Mouse (Mus musculus) olfactory bulb, adult 2 months (tissue): ENCODE results near the gene Axin1.

Source experiments
- CTCF ChIP-seq: fragments of 200-500 bp; IDR thresholded peaks from 2 replicates; pipeline ENCODE4 v1.5.1; 2012; ENCODE audit warnings: low read depth, mild to moderate bottlenecking, low read length, moderate library complexity; ENCODE audit not compliant: insufficient read depth
- POLR2A ChIP-seq: fragments of 200-500 bp; IDR thresholded peaks from 2 replicates; pipeline ENCODE4 v1.6.1; 2012; ENCODE audit warnings: mild to moderate bottlenecking, low read depth, low read length, moderate library complexity; ENCODE audit not compliant: insufficient read depth

GRCm38 (mm10) chr17:26187592-26187991, 49.1 kb downstream of the Axin1 start:
- no peak for TF ChIP-seq CTCF
- TF ChIP-seq POLR2A: no peak
